Mouse (Mus musculus): Measurements from ENCODE around the gene Pgap1.

Gene Pgap1

DNA sequence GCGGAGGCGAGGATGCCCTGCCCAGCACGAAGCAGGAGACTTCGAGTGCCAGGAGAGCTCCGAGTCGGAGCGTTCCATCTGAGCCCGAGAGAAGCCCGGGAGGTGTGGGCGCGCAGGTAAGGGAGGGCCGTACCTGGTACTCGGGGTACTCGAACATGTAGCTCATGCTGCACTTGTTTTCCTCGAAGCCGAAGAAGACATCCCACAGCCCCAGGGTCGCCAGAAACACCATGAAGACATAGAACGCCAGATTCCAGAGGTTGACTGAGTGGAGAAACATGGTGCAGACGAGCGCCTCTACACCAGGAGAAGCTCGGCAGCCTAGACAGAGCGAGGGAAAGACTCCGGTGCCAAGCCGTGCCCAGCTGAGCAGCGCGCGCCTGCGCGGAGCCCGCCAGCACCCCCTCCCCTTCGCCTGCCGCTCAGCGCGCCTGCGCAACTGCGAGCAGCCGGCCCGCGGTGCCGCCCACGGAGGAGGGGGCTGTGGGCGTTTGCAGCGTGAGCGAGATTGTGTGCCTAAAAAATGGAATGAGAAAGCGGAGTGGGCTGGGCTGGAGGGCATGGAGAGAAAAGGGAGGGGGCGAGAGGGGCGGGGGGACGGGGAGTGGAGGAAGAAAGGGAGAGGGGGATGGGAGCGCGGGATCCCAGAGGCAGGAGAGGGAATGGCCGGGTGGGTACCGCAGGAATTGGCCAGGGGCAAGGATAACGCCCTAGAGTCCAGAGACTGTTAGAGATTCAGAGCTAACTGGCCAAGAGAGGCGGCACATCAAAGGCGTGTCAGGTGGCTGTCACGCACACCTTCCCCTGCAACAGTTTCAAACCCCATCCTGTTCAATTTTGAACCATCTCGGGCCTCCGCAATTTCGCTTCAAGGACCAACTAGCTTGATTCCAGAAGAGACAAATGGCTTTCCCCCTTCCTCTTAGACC is at the start of gene Pgap1:
Pgap1 (minus strand) TSS at position 384 of the 929 bp plus-strand sequence.
- DNase-seq, result peak; percentile 92

DNA sequence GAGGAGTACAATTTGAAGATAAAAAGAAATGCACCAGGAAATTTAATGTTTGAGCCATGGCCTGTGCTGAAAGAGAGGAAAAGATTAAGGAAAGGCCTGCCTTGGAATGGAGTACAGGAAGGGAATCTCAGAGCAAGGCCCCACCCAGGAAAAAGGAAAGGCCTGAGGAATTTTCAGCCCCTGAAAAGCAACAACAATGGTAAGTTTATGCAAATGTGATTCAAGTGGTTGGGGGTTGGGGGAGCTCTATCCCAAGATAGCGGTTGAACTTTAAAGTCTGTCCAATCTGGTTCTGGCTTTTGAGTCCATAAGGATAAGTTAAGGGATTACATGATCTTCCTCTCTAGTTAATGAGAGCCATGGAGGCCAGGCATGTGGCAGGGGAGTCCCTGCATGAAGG is 49.5 kb upstream of the Pgap1 start:
- no peak for DNase-seq

DNA sequence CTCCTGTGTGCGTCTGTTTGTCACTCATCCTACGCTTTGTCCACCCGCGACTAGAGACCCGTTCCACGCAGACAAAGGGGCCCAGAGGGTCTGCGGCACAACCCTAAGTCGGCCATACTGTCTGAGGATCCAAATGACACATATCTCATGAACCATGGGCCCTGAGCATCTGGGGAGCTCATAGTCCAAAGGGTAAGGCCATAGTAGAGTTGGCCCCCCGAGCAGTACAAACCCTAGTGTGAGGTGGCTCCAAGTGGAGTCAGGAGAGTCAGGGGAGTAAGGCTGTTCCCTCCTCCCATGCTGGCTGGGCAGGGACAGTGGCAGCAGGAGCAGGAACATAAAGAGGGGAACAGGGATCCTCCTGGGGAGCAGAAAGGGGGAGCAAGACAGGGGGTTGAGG is 44.2 kb upstream of the Pgap1 start:
- no peak for DNase-seq

DNA sequence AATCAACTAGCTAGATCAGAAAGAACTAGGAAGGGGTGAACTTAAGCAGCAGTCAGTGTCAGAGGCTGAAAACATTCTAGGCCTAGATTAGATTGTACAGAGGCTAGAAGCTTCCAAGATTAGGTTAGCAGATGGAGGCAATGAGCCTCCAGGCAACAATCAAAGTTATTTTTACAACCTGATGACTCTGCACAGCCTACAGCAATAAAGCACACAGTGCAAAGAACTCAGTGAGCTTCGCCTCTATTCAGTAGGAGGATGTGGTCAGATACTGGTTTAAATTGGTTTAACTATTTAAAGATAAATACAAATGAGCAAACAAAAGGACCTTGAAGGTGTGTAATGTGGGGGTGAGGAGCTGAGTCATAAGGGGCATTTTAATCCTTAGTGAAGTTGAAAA is 42.8 kb upstream of the Pgap1 start:
- no peak for DNase-seq

DNA sequence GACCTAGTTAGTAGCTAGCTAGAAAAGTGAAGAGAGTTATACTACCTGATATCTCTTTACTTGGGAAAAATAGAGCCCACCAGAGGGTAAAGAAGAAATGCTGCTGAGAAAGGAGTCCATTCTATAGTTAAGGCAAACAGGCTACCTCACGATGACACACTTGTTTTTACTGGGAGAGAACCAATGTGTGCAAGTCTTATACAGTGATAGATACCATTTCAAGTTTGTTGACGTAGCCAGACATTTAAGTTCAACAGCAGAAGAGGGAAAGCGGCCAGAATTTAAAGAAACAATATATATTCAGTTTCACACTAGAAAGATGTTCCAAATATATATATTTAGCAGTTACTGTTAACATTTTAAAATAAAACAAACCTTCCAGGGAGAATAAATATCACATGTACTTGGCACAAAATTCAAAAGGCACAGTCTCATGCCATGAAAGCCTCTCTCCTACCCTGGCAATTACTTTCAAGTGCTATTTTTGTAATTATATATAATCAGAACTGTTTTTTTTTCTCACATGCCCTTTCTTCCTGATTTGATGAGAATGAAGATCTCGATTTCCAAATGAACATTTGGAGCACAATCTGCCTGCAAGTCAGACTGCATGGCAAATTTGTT is 40.2 kb upstream of the Pgap1 start:
- no peak for DNase-seq

DNA sequence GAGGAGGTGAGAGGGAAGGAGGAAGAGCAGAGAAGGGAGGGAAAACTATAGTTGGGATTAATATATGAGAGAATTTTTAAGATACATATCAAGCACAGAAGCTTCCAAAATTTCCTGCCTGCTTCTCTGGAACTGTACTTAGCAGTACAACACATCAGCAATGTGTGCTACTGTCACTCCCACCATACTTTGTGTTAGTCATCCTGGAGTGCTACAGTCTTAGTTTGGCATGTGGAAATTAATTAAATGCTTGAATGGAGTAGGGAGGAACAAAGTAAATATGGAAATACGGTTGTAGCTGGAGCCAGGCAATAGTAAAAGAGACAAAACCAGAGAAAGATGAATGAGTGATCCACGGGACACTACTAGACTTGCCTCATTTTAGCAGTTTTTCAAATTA is 38.7 kb upstream of the Pgap1 start:
- no peak for DNase-seq

DNA sequence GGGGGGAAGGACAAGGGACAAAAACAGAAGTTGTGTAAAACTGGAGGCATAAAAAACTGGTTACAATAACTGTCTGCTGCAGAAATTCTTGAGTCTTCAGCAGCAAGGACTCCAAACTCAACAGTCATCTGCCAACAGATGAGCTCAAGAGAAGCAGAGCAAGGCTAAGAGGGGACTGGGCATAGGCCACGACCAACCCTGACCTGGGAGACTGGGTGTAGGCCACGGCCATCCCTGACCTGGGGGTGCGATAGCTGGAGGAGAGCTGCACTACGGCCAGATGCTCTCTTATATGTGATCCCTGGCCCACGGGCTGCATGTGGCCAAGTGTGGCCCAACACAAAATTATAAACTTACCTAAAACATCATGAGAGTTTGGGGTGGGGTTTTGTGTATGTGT is 29.6 kb upstream of the Pgap1 start:
- no peak for DNase-seq

DNA sequence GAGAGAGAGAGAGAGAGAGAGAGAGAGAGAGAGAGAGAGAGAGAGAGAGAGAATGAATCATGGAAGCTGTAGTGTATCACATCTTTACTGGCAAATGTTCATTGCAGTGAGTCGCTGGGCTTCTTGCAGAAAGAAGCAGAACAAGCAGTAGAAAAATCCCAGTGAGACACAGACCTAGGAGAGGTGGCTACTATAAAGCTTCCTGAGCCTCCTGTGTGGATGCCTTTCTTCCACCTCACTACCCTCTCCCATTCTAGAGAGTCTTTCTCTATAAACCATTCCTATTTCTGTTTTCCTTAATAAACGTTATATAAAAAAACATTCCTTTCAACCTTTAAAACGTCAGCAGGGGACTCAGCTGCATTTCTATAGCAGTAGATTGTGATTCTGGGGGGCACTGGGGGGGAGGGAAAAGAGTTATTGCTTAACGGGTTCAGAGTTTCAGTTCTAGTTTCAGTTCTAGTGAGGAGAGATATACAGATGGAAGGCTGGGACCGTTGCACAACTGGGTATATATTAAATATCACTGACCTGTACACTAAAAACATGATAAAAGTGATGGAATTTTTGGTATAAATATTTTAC is 28.6 kb upstream of the Pgap1 start:
- DNase-seq, result no peak

DNA sequence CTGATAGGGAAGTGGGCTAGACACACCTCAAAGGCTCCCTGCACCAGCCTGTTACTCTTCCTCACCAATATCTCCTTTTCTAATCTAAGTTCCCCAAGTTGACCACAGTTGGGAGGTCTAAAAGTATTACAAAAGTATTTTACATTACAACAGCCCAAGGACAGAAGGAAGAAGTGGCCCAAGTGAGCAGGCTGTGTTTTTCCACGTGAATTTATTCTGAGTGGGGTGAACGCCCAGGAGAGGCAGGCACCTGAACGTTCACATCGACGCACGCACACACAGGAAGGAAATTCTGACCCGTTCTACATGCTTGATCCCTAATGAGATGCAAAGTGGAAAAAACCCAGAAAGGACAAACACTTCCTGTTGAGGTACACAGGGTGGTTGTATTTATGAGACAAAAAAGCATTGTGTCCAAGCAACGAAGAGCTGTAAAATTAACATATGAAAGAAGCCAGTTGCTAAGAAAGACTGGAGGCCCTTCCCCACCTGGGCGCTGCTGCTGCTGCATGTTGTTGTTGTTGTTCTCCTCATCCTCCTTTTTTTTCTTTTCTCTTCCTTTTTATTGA is 27.9 kb upstream of the Pgap1 start:
- DNase-seq, result no peak

DNA sequence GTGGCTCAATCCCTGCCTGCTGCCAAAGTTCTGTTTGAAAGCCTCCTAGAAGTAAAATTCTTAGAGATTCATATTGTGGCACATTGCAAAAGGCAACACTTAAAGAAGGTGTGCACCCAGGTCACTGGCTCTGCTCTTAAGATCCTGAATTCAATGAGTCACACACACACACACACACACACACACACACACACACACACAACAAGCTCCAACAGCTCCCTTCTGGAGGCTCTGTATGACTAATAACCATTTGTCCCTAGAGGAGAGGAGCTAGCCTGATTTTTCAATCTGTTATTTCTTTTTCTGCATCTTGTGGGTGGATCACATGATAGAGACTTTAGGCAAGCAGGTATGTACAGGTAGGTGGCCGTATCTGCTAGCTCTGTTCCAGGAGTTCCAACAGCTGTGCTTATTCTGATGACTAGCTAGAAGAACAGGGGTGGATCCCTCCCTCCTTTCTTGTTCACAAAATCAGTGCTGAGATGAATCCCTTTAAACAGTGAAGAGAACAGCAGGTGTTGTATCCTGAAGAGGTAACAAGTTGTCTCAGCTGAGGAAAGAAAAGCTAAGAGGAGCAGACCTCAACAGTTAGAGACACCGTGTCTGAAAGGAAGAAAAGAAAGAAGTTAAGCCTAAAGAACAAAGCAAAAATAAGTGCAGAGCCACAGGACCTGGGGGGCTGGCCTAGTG is 27.2 kb upstream of the Pgap1 start:
- no peak for DNase-seq

DNA sequence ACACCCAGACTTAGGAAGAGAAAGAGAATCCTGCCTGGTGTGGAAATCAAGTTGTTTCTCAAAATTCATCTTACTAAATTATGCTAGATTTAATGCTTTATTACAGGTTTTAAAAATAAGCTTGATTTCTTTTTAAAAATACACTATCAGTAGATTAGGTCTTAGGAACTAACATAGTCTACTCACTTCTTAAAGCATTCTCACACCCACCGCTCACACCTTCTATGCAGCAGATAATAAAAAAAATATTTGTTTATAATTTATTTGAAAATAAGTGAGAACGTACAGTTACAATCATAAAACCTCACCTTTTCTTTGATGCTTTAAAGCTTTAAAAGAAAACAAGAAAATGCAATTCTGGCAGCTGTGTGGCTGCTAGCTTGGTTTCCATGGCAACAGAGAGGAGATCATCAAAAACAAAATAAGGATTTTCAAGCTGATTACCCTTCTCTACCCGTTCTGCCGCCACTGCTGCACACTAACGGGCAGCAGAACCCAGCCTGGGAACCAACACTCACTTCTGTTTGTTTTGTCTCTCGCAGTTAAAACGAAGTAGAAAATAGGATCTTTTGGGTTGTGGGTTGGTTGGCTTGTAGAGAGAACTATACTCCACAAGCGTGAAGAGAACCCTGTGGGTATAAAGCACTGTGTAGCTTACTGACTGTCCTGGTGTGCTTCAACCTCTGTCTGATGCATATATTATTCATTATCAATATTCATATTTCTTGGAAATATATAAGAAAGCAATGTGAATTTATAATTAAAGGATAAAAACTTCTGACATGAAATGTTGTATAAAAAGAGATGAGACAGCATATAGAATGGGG is 21.1 kb upstream of the Pgap1 start:
- DNase-seq, result no peak

DNA sequence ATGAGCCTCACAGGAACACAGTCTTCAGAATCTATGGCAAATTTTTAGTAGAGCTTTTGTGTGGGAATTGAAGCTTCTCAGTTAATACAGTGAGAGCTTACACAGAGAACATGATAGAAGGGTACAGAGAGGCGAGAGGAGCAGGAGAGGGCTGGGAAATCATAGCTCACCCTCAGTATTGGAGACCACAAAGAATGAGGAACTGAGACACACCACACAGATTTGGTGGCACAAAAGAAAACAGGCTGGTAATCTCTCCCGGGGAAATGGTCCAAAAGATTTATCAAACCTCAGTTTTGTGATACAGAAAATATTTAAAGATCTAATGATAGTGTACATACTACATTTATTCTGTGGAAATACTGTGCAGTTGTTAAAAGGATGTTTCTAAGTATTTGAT is 11.6 kb upstream of the Pgap1 start:
- DNase-seq, result no peak

DNA sequence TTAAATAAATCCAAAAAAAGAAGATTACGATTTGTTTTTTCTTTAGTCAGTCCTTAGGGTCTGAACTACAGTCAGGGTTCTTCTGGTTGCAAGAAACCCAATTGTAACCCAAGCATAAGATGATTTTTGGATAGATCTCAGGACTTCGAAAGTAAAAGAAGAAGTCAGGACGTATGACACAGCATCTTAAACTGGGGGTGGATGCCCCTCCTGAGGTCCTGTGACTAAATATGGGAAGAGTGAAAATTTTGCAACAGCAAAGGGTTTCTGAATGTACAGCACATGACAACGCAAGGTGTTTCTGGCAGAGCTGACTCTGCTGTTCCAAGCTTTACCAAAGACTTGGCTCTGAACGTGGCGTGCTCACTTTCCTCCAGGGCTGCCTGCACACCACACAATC is 6.4 kb upstream of the Pgap1 start:
- DNase-seq, result no peak

DNA sequence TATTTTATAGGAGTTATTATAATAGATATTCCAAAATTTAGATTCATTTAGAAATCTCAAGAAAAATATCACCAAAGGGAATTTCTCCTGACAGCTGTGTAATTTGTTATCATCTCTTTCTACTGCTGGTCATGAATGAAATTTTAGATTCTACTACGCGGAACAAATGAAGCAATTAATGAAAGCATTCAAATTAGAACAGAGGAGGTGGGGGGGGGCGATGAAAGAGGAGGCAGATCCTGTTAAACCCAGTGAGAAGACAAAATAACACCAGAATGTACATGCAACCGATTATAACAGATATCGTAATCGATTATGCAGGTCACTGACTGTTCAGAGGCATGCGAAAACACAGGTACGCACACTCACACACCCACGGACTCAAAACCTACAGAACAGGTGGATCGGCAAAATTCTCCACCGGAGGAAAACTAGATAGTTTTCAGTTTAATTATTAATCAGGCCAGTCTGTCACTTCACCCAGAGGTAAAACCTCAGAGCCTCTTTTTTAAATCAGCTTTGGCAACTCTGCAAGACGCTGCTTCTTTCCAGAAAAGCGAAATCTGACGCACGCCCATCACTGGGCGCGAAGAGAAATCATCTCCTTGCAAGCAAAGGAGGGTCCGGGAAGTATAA is 780 bp downstream of the Pgap1 start:
- peak; percentile 11 for DNase-seq

DNA sequence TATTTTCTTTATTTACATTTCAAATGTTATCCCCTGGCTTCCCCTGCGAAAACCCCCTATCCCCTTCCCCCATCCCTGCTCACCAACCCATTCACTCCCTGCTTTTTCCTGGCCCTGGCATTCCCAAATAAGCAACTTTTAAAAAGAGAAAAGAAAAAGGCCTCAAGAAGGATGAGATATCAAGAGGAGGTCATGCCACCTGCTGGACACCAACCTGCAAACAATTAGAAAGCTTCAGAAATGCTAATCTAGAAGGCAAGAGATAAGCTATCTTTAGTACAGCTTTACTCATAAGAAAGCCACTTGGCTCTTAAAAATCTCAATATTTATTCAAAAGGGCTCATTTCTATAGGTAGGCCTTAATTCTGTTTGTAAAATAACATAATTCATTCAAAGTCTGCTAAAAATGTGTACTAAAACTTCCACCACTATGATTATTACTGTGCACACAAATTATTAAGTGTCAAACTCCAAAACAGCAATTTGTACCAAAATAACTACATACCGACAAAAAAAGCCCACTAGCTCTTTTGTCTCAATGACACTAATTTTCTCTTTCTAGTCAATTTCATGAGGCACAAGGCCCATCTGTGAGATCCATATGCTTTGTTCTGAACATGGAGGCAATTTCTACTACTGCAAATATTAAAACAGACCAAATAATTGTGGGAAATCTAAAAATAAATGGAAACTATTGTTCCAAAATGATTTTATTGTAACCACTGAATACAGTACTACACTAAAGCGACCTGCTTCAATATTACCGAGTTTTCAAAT is 1.9 kb downstream of the Pgap1 start:
- no peak for DNase-seq

DNA sequence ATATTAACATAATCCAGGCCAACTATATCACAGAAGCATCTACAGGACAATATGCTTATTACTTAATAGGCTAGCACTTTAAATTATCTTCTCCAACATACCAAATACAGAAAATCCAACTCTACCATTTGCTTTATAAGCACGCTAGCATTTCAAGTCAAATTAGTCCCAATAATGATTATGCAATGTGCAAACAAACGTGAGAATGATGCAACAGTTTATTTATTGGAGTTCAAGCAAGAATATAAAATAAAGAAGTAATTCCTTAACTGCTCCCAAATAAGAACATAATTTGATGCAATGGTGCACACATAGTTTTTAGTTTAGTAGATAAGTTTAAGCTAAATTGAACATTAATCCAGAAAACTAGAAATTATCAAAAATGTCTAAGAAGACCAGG is 4.9 kb downstream of the Pgap1 start:
- DNase-seq, result no peak

DNA sequence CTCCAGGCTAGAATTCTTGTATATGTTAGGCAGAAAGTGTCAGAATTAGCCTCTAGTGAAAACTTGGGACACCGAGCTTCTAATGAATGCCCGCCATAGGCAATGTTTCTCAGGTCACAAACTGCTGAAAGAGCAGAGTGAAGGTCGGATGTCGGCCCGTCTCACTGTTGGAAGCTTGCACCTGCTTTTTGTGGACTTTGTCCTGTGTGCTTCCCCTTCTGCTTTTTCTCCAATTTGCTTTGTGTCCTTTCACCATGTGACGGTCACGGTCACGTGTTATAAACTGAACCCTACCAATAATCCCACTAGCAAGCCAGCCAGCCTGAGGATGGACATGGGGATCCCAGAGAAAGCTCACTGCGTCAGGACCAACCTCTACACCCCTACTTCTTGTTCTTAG is 12.3 kb downstream of the Pgap1 start:
- no peak for DNase-seq

DNA sequence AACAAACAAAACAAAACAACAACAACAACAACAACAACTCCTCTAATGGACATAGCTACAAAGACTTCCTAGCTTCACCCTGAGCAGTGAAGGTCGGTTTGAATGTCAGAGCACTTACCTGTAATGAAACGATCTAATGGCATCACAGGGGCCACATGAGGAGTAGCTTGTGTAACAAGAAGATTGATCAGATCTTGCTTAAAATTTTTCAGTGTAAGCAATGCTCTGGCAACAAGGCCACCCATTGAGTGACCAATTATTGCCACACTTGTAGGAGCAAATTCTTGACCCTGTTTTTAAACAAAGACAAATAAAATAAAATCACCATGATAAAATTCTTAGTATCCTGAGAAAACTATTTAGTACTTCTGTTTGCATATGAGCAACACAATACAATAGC is 14.6 kb downstream of the Pgap1 start:
- DNase-seq, result no peak

DNA sequence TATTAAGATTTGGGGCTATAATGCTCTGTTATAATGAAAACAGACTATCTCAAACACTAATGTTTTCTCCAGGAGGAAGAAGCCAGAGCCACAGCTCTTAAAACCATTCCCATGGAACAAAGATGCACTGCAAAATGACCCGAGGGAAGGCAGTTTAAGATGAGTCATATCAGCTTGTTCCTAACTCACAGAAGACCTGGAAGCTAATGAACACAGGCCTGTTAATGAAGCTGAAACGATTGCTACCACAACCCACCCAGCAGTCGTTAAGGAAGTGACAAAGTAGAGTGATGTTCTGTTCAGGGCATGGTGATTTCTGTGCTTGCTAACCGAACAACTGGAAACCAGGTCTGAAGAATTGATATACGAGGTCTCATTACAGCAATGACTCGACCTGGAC is 26.3 kb downstream of the Pgap1 start:
- DNase-seq, result no peak

DNA sequence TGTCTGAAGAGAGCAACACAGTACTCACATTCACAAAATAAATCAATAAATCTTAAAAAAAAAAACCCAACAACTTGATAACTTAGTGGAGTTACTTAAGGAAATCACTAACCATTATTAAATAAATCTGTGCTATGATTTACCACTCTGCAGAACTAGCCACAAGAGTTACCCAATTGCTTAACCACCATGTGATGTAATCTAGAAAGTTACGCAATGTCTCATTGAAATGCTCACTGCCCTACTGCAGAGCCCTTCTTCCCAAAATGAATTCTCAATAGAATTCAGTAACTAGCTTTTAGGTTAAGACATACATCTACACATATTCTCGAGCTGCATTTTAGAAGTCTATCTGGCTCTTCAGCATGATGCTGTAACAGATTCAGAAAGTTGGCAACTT is 33.8 kb downstream of the Pgap1 start:
- DNase-seq, result no peak

DNA sequence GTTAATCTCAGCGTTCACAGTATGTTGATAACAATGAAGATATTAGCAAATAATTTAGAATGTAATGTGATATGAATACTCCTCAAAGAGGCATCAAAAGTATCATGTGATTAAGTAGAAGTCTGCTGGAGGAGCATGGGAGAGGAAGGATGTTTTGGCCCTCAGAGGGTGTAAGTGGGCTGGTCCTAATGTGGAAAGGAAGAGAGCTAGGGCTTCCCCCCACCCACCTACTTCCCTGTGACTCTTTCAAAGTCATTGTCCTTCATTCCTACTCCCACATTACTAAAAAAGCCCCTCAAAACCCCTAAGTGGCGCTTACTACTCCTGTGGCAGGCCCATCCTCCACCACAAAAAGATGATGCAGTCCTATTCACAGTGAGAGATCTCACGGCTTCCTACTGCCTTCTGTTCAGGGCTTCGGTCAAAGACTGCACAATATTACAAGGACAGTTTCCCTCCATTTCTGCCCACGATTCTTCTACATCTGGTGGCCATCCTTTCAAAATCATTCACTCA is 37.4 kb downstream of the Pgap1 start:
- no peak for DNase-seq
